Mouse (Mus musculus): Measurements from ENCODE around the gene Rab5c.
A peak's percentile ranks its signal among the peaks of the same experiment; 100 is the strongest.

Gene Rab5c

GRCm38 (mm10) chr11:100738066-100738604, at the start of gene Rab5c:
Gene Rab5c, minus strand, starts transcription at chr11:100738215.
- DNase-seq (ENCODE audit: low read depth, low spot score): peak; percentile 100

GRCm38 (mm10) chr11:100785774-100786173, 47.8 kb upstream of the Rab5c start:
- peak; percentile 76 for DNase-seq (ENCODE audit: low read depth, low spot score)

- DNase-seq (ENCODE audit: low read depth, low spot score): peak; percentile 62
These were observed 46.3 kb upstream of the Rab5c start for GRCm38 (mm10) chr11:100784286-100784685.

- DNase-seq (ENCODE audit: low read depth, low spot score): no peak
These were observed 44.6 kb upstream of the Rab5c start for GRCm38 (mm10) chr11:100782568-100782967.

- DNase-seq (ENCODE audit: low read depth, low spot score): no peak
These were observed 43.9 kb upstream of the Rab5c start for GRCm38 (mm10) chr11:100781763-100782475.

- no peak for DNase-seq (ENCODE audit: low read depth, low spot score)
These were observed 42.2 kb upstream of the Rab5c start for GRCm38 (mm10) chr11:100780247-100780646.

- no peak for DNase-seq (ENCODE audit: low read depth, low spot score)
These were observed 40.1 kb upstream of the Rab5c start for GRCm38 (mm10) chr11:100778069-100778468.

- no peak for DNase-seq (ENCODE audit: low read depth, low spot score)
These were observed 37.9 kb upstream of the Rab5c start for GRCm38 (mm10) chr11:100775921-100776320.

- no peak for DNase-seq (ENCODE audit: low read depth, low spot score)
These were observed 36.2 kb upstream of the Rab5c start for GRCm38 (mm10) chr11:100774261-100774660.

GRCm38 (mm10) chr11:100770646-100771408, 32.8 kb upstream of the Rab5c start, which contains the start of gene Ghdc:
Gene Ghdc, minus strand, starts transcription at chr11:100770957.
- peak; percentile 88 for DNase-seq (ENCODE audit: low read depth, low spot score)

GRCm38 (mm10) chr11:100769980-100770379, 32.0 kb upstream of the Rab5c start:
- DNase-seq (ENCODE audit: low read depth, low spot score): no peak

- DNase-seq (ENCODE audit: low read depth, low spot score): no peak
These were observed 29.9 kb upstream of the Rab5c start for GRCm38 (mm10) chr11:100767871-100768270.

GRCm38 (mm10) chr11:100766726-100767125, 28.7 kb upstream of the Rab5c start:
- DNase-seq (ENCODE audit: low read depth, low spot score): no peak

- no peak for DNase-seq (ENCODE audit: low read depth, low spot score)
These were observed 24.8 kb upstream of the Rab5c start, which contains the start of gene Hcrt for GRCm38 (mm10) chr11:100762831-100763230. Gene Hcrt, minus strand, starts transcription at chr11:100762931.

GRCm38 (mm10) chr11:100761547-100762045, 23.6 kb upstream of the Rab5c start:
- peak; percentile 92 for DNase-seq (ENCODE audit: low read depth, low spot score)

- DNase-seq (ENCODE audit: low read depth, low spot score): peak; percentile 96
These were observed 21.7 kb upstream of the Rab5c start, which contains the start of gene Kcnh4 for GRCm38 (mm10) chr11:100759611-100760233. Gene Kcnh4, minus strand, starts transcription at chr11:100759942.

GRCm38 (mm10) chr11:100758707-100759610, 20.9 kb upstream of the Rab5c start:
- peak; percentile 54 for DNase-seq (ENCODE audit: low read depth, low spot score)

- no peak for DNase-seq (ENCODE audit: low read depth, low spot score)
These were observed 19.6 kb upstream of the Rab5c start for GRCm38 (mm10) chr11:100757566-100757965.

- no peak for DNase-seq (ENCODE audit: low read depth, low spot score)
These were observed 18.5 kb upstream of the Rab5c start for GRCm38 (mm10) chr11:100756476-100756875.

- DNase-seq (ENCODE audit: low read depth, low spot score): peak; percentile 72
These were observed 16.7 kb upstream of the Rab5c start for GRCm38 (mm10) chr11:100754693-100755057.

Measured in brain, adult 2 months (tissue).